Mouse (Mus musculus) bone marrow macrophage, adult 2 months (primary cell): ENCODE results near the gene Ncapd2. TPM values are rescaled to one million over a fixed set of nuclear protein-coding genes. Genes with fewer than 3 reads are reported as not detected.
A peak's percentile ranks its signal among the peaks of the same experiment; 100 is the strongest.

Experiments
- H3K27ac ChIP-seq: 2 replicates; pipeline ENCODE4 v1.5.1; 2012; ENCODE audit warnings: low read depth, low read length; ENCODE audit not compliant: insufficient read depth
- H3K4me1 ChIP-seq: 2 replicates; pipeline ENCODE4 v1.6.1; 2012; ENCODE audit warnings: low read length; ENCODE audit not compliant: control insufficient read depth, insufficient read depth
- H3K4me3 ChIP-seq: 2 replicates; pipeline ENCODE4 v1.5.1; 2012; ENCODE audit warnings: mild to moderate bottlenecking, low read length, moderate library complexity; ENCODE audit not compliant: insufficient read depth
- CTCF ChIP-seq: IDR thresholded peaks from 2 replicates; pipeline ENCODE4 v1.5.1; 2012; ENCODE audit warnings: low read depth, mild to moderate bottlenecking, low read length, moderate library complexity
- POLR2A ChIP-seq: IDR thresholded peaks from 2 replicates; pipeline ENCODE4 v1.6.1; 2012; ENCODE audit warnings: mild to moderate bottlenecking, low read depth, low read length, borderline replicate concordance
- polyA plus RNA-seq: library from polyadenylated mRNA; stranded (reverse); fragments of >200 nt; gene quantifications from 2 replicates; pipeline ENCODE4 v1.2.4, GENCODE M21; 2012; ENCODE audit not compliant: missing spikeins, insufficient read depth, insufficient read length

Ncapd2 gene
- polyA plus RNA-seq, 1 experiment: 83.1 TPM

DNA sequence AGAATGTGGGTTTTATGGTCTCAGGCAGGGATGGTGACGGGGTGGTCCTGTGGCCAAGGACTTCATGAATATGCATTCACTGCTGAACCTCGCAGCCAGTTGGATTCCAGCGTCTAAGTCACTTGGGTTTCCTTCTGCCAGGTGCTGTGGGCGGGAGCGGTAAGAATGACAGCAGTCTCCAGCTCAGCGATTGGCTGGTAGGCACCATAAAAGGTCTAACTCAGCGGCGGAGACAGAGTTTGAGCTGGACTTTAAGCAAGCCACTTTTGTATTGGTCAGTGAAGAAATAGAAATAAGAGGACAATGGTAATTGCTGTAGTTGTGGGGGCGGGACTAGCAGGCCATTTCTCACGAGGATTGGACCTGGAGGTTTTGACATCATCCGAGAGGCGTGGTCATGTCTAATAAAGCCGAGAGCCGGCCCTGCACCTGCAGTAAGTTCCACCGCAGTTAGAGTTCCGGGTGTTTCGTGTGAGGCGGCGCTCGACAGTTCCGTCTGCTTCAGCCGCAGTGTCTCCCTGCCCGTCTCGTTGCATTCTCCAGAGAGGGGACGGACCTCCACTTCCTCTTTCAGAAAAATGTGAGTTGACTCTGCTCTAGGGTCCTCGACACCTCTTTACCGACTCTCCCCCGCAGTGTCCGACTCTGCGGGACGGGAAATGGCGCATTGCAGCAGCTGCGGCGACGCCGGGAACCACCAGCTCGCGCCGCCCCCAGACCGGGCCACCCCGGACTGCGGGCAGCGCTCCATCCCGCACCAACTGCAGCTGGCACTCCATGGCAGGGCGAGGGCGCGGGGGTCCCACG, 23.9 kb upstream of the Ncapd2 start, which contains the start of gene Vamp1:
Gene Vamp1 (plus strand): TSS at position 404 of the 807 bp plus-strand sequence.
- Histone ChIP-seq H3K4me1 (peaks cover 19% of the 10 kb centered on the region), H3K27ac (peak within 1 kb of the TSS; percentile 82), H3K4me3 (peak within 1 kb of the TSS; percentile 70)
- TF ChIP-seq CTCF (no peak), POLR2A (peak; percentile 79; the same call in 1 of the 2 replicates)

DNA sequence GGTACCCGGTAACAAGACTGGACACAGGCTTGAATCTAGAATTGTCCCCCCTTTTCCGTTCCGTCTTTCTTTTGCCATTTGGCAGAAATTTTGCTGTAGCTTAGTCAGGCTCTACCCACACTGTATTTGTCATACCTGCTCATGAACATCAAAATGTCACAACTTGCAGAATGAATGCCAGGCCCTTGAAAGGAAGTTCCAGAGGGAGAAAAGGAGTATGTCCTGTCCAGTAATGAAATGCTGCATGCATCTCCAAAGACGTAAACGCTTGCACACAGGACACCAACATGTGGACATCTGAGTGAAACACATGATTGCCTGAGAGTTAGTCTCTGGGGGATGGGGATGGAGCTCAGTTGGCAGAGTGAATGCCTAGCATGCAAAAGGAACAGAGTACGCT, 22.2 kb upstream of the Ncapd2 start:
- Histone ChIP-seq H3K4me1 (peaks cover 17% of the 10 kb centered on the region), H3K4me3 (no peak overlapping the region), H3K27ac (no peak overlapping the region)
- TF ChIP-seq POLR2A (no peak), CTCF (no peak)

DNA sequence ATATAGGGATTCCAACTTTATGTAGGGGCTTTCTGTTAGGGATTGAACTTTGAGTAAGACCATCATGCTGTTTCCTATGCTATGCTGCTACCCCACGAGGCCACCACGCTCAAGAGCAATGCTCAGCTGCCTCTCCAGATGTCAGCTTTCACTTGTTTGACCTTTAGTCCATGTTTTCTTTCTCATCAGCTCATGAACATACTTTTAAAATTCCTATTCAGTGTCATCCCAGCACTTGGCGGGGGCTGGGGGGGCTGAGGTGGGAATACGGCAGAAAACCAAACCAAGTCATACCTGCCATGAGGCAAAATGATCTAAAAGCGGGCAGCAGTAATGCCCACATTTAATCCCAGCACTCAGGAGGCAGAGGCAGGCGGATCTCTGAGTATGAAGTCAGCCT, 21.6 kb upstream of the Ncapd2 start:
- H3K4me3 ChIP-seq: no peak overlapping the region
- TF ChIP-seq POLR2A (no peak), CTCF (no peak)
- no peak overlapping the region for H3K27ac ChIP-seq
- H3K4me1 ChIP-seq: peaks cover 12% of the 10 kb centered on the region

DNA sequence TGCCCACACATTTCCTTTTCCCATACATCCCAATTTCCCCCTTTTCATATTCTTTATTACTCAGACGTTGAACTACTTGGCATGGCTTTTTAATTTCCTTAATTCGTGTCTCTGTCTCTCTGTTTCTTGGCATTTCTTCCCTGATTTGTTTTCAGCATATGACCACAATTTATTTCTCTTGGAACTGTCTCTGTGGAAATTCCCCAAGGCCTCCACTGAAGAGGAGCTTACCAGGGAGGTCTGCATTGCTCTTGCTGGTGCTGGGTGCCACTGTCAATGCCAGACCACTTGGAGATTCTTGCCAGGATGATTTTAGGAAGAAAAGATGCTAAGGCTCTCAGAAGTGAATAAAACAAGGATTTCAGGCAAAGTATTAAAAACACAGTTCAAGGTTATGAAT, 21.1 kb upstream of the Ncapd2 start:
- TF ChIP-seq CTCF: no peak
- no peak for TF ChIP-seq POLR2A
- Histone ChIP-seq H3K4me3 (no peak overlapping the region), H3K4me1 (peaks cover 10% of the 10 kb centered on the region), H3K27ac (no peak overlapping the region)

DNA sequence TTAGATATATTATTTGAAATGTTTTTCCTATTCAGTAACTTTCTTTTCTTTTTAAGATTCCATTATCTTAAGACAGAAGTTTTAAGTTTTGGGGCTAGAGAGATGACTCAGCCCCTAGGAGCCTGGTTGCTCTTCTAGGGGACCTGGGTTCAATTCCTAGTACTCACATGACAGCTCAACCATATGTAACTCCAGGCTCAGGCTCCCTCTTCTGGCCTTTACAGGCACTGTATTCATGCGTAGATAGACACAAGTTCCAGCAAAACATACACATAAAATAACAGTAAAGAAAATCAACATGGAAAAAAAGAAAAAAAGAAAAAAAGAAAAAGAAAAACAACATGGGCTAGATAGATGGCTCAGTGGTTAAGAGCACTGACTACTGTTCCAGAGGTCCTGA, 18.9 kb upstream of the Ncapd2 start:
- H3K4me1 ChIP-seq: peaks cover 3% of the 10 kb centered on the region; the same call in 1 of the 2 replicates
- no peak overlapping the region for H3K27ac ChIP-seq
- no peak overlapping the region for H3K4me3 ChIP-seq
- TF ChIP-seq CTCF: no peak
- no peak for TF ChIP-seq POLR2A

DNA sequence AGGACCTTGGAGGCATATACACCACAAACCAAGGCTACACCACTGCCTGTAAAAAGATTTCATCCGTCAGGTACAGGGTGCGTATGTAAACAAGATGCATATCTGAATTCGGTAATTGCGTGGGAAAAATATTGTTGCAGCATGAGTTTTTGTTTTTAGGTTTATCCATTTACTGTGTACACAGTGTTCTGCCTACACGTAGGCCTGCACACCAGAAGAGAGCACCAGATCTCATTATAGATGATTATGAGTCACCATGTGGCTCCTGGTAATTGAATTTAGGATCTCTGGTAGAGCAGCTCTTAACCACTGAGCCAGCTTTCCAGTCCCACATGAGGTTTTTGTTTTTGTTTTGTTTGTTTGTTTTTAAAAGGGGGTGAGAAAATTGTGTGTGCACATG, 5.7 kb upstream of the Ncapd2 start:
- no peak overlapping the region for H3K27ac ChIP-seq
- TF ChIP-seq CTCF: no peak
- no peak for TF ChIP-seq POLR2A
- H3K4me3 ChIP-seq: no peak overlapping the region
- peaks cover 9% of the 10 kb centered on the region for H3K4me1 ChIP-seq

DNA sequence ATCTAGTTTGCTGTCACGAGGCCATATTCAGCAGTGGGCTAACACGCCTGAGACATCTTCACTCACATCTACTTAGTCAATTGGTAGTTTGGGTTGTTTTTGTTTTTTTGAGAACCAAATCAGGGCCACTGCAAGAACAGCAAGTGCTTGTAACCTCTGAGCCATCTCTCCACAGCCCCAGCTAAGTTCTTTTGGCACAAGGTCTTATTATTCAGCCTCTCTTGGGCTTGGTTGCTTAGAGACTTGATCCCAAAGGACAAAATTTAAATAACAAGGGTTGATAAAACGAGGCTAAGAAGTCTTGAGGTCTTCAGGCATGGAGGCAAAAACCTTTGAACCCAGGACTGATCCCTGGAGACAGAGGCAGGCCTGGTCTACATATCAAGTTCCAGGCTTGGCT, 4.8 kb upstream of the Ncapd2 start:
- H3K27ac ChIP-seq: no peak overlapping the region
- TF ChIP-seq CTCF (no peak), POLR2A (no peak)
- H3K4me3 ChIP-seq: no peak overlapping the region
- peaks cover 9% of the 10 kb centered on the region for H3K4me1 ChIP-seq

DNA sequence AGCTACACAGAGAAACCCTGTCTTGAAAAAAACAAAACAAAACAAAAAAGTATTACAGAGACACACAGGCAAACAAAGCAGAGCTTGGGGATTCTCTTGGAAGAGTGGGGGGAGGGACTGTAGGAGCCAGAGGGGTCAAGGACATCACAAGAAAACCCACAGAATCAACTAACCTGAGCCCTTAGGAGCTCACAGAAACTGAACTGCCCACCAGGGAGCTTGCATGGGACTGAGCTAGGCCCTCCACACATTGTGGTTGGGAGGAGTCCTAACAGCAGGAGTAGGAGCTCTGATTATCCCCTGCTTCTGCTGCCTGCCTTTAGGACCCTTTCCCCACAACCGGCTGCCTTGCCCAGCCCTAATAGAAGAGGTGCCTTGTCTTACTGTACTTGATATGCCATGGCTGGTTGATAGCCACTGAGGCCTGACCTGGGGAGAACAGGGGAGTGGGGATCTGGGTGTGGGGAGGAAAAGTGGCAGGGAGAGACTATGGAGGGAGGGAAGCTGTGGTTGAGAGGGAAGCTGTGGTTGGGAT, 4.1 kb upstream of the Ncapd2 start:
- H3K27ac ChIP-seq: no peak overlapping the region
- peaks cover 9% of the 10 kb centered on the region for H3K4me1 ChIP-seq
- TF ChIP-seq POLR2A (no peak), CTCF (no peak)
- H3K4me3 ChIP-seq: no peak overlapping the region

DNA sequence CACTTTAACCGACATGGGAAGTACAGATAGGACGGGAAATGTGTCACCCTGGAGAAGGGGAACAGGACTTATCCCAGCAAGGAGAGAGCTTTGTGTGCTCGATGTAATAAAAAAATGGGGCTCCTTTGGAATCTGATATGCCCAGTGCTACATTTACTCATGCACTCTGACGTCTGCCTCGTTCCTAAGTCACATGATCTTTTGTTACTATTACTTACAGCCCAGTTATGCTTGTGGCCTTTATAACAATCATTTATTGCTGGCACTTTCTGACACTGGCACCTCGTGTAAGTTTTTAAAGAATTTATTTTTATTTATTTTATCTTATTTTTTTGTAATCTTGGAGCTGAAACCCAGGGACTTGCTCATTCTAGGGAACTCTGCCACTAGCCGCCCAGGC, 1.9 kb upstream of the Ncapd2 start:
- peaks cover 9% of the 10 kb centered on the region for H3K4me1 ChIP-seq
- H3K27ac ChIP-seq: peak overlapping the region; percentile 96
- TF ChIP-seq POLR2A (no peak), CTCF (no peak)
- H3K4me3 ChIP-seq: peak overlapping the region; percentile 94

DNA sequence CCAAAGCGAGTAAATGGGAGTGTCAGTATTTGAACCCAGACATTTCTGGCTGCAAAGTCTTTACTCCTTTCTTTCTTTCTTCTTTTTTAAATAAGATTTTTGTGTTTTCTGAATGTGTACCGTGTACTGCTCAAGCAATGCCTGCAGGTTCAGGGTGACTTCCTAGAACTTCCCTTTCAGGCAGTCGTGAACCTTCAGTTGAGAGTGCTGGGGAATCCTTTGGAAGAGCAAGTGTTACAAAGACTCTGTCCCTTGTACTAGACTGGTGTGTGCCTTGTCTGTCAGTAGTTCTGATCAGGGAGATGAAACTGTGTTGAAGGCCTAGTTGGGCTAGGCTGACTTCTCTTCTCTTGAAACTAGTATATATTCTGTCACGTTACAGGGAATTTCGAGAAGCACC, 1.3 kb upstream of the Ncapd2 start:
- Histone ChIP-seq H3K27ac (peak overlapping the region; percentile 96), H3K4me3 (peak overlapping the region; percentile 94), H3K4me1 (peaks cover 9% of the 10 kb centered on the region)
- TF ChIP-seq CTCF (no peak), POLR2A (no peak)
